Mouse (Mus musculus): ENCODE measurements at regions not wholly inside any gene's neighbourhood (a gene's known extent, or its start where the extent isn't known, plus 50 kb on each side); places are given as distances from the start of the nearest gene placed in this dataset.

- no peak for TF ChIP-seq POLR2A (IDR thresholded peaks at IDR 0.05; ENCODE audit: low read depth, low read length)
- TF ChIP-seq CTCF (IDR thresholded peaks at IDR 0.05; ENCODE audit: extremely low read depth, insufficient read length, insufficient replicate concordance, low read depth, low read length), result no peak
These were observed 272.3 kb upstream of the Sox2 start for GRCm38 (mm10) chr3:34377913-34378312.
